Mouse (Mus musculus) right cerebral cortex, adult 18-20 months (tissue): ENCODE data around the gene Gpd2.
A peak's percentile ranks its signal among the peaks of the same experiment; 100 is the strongest.

ENCODE experiments used
- DNase-seq: peaks from one replicate; pipeline ENCODE4 v3.0.0; 2022; ENCODE audit warnings: mixed read lengths

Gene Gpd2

GRCm38 (mm10) chr2:57237475-57237919 is at the start of gene Gpd2:
TSS of gene Gpd2 (plus strand) at chr2:57237635.
- DNase-seq: no peak

DNA sequence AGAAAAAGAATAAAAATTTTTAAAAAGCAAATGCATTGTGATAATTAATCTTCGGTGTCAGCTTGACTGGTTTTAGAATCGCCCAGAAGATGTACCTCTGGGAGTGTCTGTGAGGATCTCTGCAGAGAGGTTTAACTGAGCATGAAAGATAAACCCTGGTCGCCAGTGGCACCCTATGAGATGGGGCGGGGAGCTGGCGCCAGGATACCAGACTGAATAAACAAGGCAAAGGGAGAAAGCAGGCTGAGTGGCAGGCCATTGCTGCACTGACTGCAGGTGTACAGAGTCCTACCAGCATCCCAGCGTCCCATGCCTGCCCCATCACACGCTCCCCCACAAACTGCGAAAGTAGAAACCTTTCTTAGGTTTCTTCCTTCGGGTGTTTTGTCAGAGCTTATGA is 49.2 kb upstream of the Gpd2 start:
- no peak for DNase-seq

DNA sequence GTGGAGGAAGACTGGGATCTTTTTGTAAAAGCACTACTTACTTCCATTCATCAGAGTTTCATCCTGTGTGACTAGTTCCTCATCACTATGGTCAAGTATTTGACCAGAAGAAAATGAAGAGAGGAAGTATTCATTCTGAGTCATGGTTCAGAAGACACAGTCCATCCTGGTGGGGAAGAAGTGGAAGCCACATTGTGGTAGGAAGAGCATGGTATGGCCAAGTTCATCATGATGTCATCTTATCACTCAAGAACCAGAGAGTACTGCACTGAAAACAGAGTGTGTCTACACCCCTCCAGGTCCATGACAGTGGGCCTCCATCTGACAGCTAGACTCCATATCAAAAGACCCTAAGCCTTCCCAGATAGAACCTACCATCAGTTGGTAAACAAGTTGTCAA is 46.6 kb upstream of the Gpd2 start:
- no peak for DNase-seq

DNA sequence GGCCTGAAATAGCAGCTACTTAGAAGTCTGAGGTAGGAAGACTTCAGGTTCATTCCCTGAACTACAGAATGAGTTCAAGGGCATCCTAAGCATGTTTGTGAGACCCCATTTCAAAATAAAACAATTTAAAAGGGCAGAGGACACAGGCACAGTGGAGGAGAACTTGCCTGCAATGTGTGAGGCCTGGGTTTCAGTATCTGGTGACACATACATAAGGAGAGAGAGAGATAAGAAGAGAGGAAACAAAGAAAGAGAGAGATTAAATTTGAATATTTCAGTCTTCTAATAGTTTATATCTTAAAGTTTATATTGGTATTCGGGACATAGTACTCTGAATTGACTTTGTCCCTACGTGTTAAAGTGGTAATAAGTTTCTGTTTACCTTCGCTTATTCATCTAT is 38.4 kb upstream of the Gpd2 start:
- no peak for DNase-seq

DNA sequence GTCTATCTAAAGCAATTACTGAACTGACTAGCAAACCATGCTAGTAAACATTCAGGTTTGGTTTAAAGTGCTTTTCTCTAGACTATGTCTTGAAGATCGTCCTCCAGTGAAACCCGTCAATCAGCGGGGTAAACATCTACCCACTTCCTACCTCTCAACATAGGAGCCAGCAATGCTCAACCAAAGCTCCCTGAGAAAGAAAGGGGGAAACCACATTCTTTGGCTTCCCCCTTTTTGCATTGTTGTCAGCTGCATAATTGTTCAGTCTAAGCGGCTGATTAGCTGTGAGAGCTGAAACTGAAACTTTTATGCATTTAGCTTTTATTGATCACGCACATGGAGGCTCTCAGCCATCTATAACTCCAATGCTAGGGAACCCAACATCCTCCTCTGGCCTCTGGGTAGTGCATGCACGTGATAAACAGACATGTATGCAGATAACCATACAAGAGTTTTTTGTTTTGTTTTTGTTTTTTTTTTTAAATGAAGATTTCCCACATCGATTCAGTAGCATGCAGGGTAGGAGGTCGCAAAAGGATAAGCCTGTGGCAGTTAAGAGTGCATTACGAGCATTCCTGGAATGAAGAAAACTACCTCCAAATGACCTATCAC is 28.9 kb upstream of the Gpd2 start:
- no peak for DNase-seq

DNA sequence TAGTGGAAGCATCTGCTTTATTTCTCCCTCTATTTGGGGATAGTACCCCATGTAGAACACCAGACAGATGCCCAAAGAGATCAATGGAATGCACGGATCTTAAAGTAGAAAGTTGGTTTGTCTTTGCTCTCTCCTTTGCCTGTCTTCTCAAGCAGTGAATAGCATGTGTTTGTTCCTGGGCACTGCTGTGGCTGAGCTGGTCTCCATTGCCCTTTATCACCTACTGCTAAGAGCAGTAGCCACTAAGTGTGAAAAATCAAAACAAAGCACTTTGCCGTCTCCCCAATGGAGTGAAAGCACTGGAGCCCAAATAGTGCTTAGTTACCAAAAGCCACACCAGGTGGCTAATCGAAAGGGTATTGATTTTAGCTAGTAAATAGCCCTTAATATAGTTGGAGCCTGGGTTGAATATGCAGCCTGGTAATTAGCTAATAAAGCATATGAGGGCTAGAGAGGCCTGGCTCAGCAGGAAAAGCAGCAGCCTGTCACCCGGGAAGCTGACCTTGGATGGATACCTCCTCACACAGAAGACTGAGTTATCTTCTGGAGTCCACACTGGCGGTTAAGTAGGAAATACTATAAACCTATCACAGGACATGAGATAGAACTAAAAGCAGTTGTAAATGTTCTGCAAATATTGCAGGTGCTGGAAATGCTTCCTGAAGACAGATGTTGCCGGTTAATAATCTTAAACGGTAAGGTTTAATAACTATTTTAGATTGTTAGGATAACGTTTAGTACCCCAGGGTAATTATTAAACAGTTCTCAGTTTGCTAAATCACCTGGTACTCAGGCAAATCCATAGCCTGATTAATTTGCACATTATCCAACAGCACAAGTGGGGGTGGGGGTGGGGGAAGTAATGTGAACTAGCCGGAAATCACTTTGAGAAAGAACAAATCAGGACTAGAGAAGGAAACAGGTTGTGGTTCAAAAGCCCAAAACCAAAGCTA is 26.1 kb upstream of the Gpd2 start:
- no peak for DNase-seq

DNA sequence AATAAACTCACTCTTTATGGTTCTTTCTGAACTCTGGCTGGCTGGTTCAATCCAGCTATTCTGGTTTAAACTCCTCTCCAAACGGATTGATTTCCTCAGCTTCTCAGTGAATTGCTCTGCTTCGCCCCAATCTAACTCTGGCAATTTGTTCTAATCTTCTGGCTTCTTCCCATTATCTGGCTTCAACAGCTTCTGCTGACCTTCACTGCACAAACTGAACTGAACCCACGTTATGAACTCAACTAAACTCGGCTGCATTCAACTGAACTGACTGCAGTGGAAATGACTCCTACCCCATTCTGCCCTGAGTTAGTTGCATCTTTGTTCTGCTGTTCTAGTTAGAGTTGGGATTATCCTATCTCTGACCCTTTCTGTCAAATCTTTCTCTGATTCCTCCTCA is 24.1 kb upstream of the Gpd2 start:
- no peak for DNase-seq

DNA sequence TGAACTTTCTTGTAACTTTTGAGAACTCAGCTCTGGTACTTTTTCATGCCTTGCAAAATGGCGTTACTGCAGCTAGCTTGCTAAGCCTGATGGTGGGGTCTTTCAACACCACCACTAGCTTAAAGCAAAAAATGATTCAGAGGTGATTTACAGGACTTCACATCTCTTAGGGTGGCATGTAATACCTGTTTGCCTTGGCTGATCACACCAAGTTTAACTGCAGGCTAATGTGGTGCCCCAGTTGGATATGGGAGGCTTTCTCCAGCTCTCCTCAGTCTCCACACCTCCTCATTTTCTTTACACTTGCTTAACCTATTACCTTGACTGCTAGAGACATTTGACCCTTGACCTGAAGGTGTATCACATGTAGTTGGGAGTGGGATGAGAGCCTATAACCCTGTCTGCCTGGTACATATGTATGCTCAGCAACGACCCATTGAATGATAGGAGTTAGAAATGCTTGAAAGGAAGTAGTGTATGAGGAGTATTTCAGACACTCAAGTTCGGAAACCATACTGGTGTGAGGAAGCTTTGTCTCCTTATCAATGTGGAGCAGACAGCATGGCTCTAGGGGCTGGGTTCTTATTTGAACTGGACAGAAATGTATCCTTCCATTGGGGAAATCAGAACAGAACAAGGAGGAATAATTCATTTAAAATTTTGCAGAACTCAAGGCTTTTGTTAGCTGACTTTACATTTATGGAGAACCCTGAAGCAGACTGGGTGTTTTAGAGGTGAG is 14.0 kb upstream of the Gpd2 start:
- DNase-seq: no peak

GRCm38 (mm10) chr2:57225236-57225635 is 12.2 kb upstream of the Gpd2 start:
- DNase-seq: no peak

- DNase-seq: no peak
Measured at GRCm38 (mm10) chr2:57227425-57227824, 10.0 kb upstream of the Gpd2 start.

GRCm38 (mm10) chr2:57229647-57230240 is 7.7 kb upstream of the Gpd2 start:
- DNase-seq: no peak

- no peak for DNase-seq
Measured at GRCm38 (mm10) chr2:57231432-57231831, 6.0 kb upstream of the Gpd2 start.

DNA sequence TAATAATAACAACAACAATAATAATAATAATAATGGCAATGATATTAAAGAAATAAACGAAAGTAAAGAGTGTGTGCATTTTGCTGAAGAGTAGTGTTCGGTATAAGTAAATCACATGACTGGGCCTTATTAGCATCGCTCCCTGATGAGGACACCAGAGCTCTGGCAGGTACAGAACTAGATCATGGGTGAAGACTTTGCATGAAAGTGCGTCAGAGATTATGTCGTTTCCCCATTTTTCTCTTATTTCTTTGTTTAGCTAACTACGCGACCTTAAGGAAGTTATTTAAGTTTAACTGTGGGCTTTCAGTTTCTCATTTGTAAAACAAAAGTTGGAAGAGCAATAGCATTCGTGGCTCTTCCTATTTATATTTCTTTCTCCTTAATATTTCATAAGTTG is 5.1 kb upstream of the Gpd2 start:
- no peak for DNase-seq

DNA sequence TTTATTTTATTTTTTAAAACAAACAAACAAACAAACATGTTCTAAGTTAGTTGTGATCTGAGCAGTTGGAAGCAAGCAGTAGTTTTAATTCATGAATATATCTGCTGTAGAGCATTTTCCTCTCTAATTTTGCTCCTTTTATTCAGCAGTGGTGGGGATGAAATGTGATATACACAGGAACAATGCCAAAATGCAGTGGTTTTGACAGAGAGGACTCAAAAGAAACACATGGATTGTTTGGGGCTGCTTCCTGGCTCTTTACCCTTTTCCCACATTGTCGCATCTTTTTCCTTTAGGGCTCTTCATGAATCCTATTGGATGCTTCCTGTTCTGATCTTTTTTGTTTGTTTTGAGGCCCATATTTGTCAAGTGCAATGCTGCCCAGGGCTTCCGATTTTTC is 1.2 kb upstream of the Gpd2 start:
- DNase-seq: no peak

DNA sequence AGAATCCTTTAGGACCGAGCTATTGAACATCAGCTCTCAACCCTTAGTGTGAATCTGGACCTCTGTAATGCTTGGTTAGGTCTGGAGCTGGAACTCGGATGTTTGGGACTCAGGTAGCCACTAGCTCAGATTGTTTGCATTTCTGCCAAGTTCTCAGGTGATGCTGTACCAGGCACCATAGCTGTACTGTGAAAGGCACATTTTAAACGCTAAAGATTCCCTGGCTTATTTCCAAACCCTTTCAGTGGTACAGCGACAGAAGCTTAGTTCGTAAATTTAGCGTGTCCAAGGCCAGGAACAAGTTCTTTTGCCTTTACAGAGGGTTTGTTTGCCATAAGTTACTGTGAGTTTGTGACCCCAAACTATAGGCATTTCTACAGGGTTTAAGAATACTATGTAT is 409 bp upstream of the Gpd2 start:
- DNase-seq: no peak

- peak; percentile 77 for DNase-seq
Measured at GRCm38 (mm10) chr2:57237920-57238613, 632 bp downstream of the Gpd2 start.

DNA sequence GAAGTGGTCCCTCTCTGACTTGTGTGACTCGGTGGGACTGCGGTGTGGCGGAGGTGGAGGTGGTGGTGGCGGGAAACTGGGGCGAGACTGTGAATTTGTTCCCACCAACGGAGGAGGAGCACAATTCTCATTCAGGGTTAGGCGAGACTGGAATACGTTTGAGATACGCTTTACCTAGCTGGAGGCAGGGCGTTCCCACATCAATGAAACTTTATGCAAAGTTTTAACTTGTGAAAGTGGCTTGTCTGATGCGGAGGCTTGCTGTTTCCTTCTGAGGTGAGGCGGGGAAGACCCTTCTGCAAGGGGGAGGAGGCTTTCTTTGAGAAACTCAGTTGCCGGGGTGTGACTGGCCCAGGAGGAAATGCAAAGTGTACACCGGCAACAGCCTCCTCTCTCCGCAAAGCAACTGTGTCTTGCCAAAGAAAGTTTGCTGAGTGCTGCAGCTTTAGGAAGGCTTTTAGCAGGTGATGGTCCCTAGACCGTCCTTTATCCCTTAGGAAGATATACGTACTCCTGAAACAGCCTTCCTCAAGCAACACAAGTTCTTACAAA is 1.3 kb downstream of the Gpd2 start:
- DNase-seq: peak; percentile 35

- no peak for DNase-seq
Measured at GRCm38 (mm10) chr2:57239356-57239755, 1.9 kb downstream of the Gpd2 start.

GRCm38 (mm10) chr2:57243987-57244386 is 6.6 kb downstream of the Gpd2 start:
- DNase-seq: no peak

DNA sequence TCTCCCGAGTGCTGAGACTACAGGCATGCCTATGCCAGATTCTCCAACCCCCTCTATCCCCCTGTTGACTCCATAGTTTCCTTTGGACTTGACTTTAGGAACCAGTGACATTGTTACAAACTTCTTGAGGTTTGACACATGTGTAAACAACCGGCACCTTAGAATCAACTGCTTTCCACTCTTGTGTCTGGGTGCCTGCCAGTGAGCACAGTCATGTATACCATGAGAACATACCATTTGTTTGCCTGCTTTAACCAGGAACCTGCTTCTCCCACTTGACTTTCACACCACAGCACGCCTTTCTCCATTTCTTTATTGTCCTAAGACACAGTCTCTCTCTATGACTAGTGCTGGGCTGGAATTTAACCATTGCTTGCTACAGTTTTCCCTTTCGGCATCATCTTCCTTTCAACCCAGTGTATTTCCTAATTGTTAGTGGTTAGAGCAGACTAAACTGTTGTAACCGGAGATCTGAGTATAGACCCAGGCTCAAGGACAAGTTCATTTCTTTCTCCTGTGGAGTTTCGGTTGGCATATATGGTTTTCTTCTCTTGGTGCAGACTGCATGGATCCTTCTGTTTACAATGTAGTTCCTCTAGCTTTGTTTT is 8.4 kb downstream of the Gpd2 start:
- no peak for DNase-seq

GRCm38 (mm10) chr2:57250113-57250512 is 12.7 kb downstream of the Gpd2 start:
- no peak for DNase-seq
